Comparison of ENCODE assay signal across 20 mouse cellular contexts in genomic region chr6:113787459-113787968, GRCm38 (mm10). TPM values are rescaled to one million over a fixed set of nuclear protein-coding genes. Genes with fewer than 3 reads are reported as not detected.
DNase-seq lines count a peak whose midpoint lies in the region; ATAC-seq lines count a peak whose summit lies in the region.
"Had no signal": no experiment of that assay in that cellular context is flagged by ENCODE, and none has a peak within 500 bp of the region (broad histone marks: within the 10 kb centered on the region; RNA-seq: fewer than 3 reads in every experiment).

No protein-coding gene starts in this region.

- H3K4me3 ChIP-seq in kidney, embryonic 14.5 days (ENCODE audit: low read length): no peak overlapping the region
- H3K4me3 ChIP-seq in neural tube, embryonic 13.5 days: no peak overlapping the region
- H3K4me3 ChIP-seq in hindbrain, embryonic 12.5 days: no peak overlapping the region
- H3K4me3 ChIP-seq: forebrain, embryonic 13.5 days; heart, embryonic 10.5 days; midbrain, embryonic 15.5 days had no signal

- peak; percentile 68; the same call in 1 of the 2 replicates for ATAC-seq in kidney, embryonic 14.5 days (ENCODE audit: low FRiP score, low TSS enrichment)
- no peak for ATAC-seq in neural tube, embryonic 13.5 days (ENCODE audit: low read depth)
- no peak; the same call in 1 of the 2 replicates for ATAC-seq in hindbrain, embryonic 12.5 days (ENCODE audit: low FRiP score)
- ATAC-seq: forebrain, embryonic 13.5 days; midbrain, embryonic 15.5 days had no signal

- H3K9ac ChIP-seq in kidney, embryonic 14.5 days (ENCODE audit: low read depth, low read length): no peak overlapping the region
- H3K9ac ChIP-seq in neural tube, embryonic 13.5 days: no peak overlapping the region
- no peak overlapping the region for H3K9ac ChIP-seq in hindbrain, embryonic 12.5 days
- H3K9ac ChIP-seq: forebrain, embryonic 13.5 days; midbrain, embryonic 15.5 days had no signal

- H3K27ac ChIP-seq in kidney, embryonic 14.5 days (ENCODE audit: low read depth, low read length): no peak overlapping the region
- peak overlapping the region; percentile 42; the same call in 1 of the 2 replicates for H3K27ac ChIP-seq in neural tube, embryonic 13.5 days (replicated peaks)
- H3K27ac ChIP-seq in hindbrain, embryonic 12.5 days: peak overlapping the region; percentile 60; the same call in 1 of the 2 replicates
- H3K27ac ChIP-seq: forebrain, embryonic 13.5 days; heart, embryonic 10.5 days; midbrain, embryonic 15.5 days had no signal

- no peaks in the 10 kb centered on the region for H3K9me3 ChIP-seq in kidney, embryonic 14.5 days (ENCODE audit: control insufficient read depth, low read length)
- H3K9me3 ChIP-seq in neural tube, embryonic 13.5 days: no peaks in the 10 kb centered on the region
- no peaks in the 10 kb centered on the region for H3K9me3 ChIP-seq in hindbrain, embryonic 12.5 days (replicated peaks)
- H3K9me3 ChIP-seq: forebrain, embryonic 13.5 days; heart, embryonic 10.5 days; midbrain, embryonic 15.5 days had no signal

- no peak for DNase-seq in kidney, postnatal 25 days
- no peak for DNase-seq in neural tube, embryonic 10.5 days (ENCODE audit: extremely low spot score, low spot score)
- peak; percentile 26 for DNase-seq in mesoderm, embryonic 11.5 days (ENCODE audit: low read depth, low spot score)
- DNase-seq in gastrocnemius, postnatal 25 days: no peak
- DNase-seq in layer of hippocampus, adult 18-20 months (ENCODE audit: low spot score in 2 of 2): no peak
- DNase-seq: adrenal gland, adult 2 months; B cell, adult 2 months; cerebellum, adult 9-10 months; gastrocnemius, postnatal 10 days; heart, postnatal 36 days; kidney, postnatal 36 days; liver; lung, postnatal 10 days; thymus, adult 18-20 months had no signal

- H3K4me1 ChIP-seq in kidney, embryonic 14.5 days (ENCODE audit: control insufficient read depth, insufficient read depth, low read length): no peaks in the 10 kb centered on the region
- H3K4me1 ChIP-seq in neural tube, embryonic 13.5 days (replicated peaks): peaks cover 14% of the 10 kb centered on the region
- H3K4me1 ChIP-seq in hindbrain, embryonic 12.5 days: peaks cover 11% of the 10 kb centered on the region
- H3K4me1 ChIP-seq: forebrain, embryonic 13.5 days; midbrain, embryonic 15.5 days had no signal

- WGBS in kidney, embryonic 14.5 days: 17% methylated on average over 6 of the region's 6 CpGs
- WGBS in neural tube, embryonic 13.5 days: 46% methylated on average over 6 of the region's 6 CpGs
- 48% methylated on average over 6 of the region's 6 CpGs for WGBS in hindbrain, embryonic 12.5 days

- H3K27me3 ChIP-seq in kidney, embryonic 14.5 days (ENCODE audit: control insufficient read depth, insufficient read depth, low read length): 0 out of 2 replicates have a peak, but pooled peaks cover 2% of the 10 kb centered on the region
- no peaks in the 10 kb centered on the region for H3K27me3 ChIP-seq in neural tube, embryonic 13.5 days
- no peaks in the 10 kb centered on the region for H3K27me3 ChIP-seq in hindbrain, embryonic 12.5 days
- H3K27me3 ChIP-seq: forebrain, embryonic 13.5 days; midbrain, embryonic 15.5 days had no signal

- no peaks in the 10 kb centered on the region for H3K36me3 ChIP-seq in kidney, embryonic 14.5 days (ENCODE audit: control insufficient read depth, insufficient read depth, low read length)
- H3K36me3 ChIP-seq in neural tube, embryonic 13.5 days: peaks cover 33% of the 10 kb centered on the region
- H3K36me3 ChIP-seq in hindbrain, embryonic 12.5 days: no peaks in the 10 kb centered on the region
- H3K36me3 ChIP-seq: heart, embryonic 10.5 days had no signal

- no peak overlapping the region for H3K4me2 ChIP-seq in kidney, embryonic 14.5 days (replicated peaks; ENCODE audit: low read depth, low read length)
- no peak overlapping the region for H3K4me2 ChIP-seq in neural tube, embryonic 13.5 days
- H3K4me2 ChIP-seq in hindbrain, embryonic 12.5 days (replicated peaks): no peak overlapping the region
- H3K4me2 ChIP-seq: forebrain, embryonic 13.5 days; midbrain, embryonic 15.5 days had no signal

RNA-seq across cellular contexts. Expression of gene Sec13, which starts 47.0 kb away (rescaled TPM):
- 286 and 297 TPM in 2 replicates for polyA plus RNA-seq in kidney, embryonic 14.5 days (2014; fragmentation: Nextera tagmentation; extraction: Ambion mirVana)
- polyA plus RNA-seq in neural tube, embryonic 13.5 days (2015; fragmentation: Nextera tagmentation; extraction: Ambion mirVana): 218 and 236 TPM in 2 replicates
- 235 and 238 TPM in 2 replicates for polyA plus RNA-seq in hindbrain, embryonic 12.5 days (2016; fragmentation: Nextera tagmentation; extraction: Ambion mirVana)
- total RNA-seq in gastrocnemius, postnatal 25 days (2021): 10 to 100 TPM; 62.4 to 67.2 TPM
- 10 to 100 TPM; 73.3 to 75.9 TPM for total RNA-seq in layer of hippocampus, adult 18-20 months (2021)
